Mouse (Mus musculus): ENCODE results near the gene Soga3. TPM values are rescaled to one million over a fixed set of nuclear protein-coding genes. Genes with fewer than 3 reads are reported as not detected.

The Soga3 gene
- not detected for polyA plus RNA-seq (2017; shearing (Covaris generic))

GRCm38 (mm10) chr10:29143566-29144335 is at the start of gene Soga3:
Soga3 (plus strand) TSS chr10:29143839.

GRCm38 (mm10) chr10:29198642-29199041 is 55.0 kb downstream of the Soga3 start, which contains the start of gene Gm49353:
Gm49353 (plus strand) TSS chr10:29198954.

GRCm38 (mm10) chr10:29211453-29211852 is 67.8 kb downstream of the Soga3 start, which contains the start of gene 9330159F19Rik:
9330159F19Rik (plus strand) TSS chr10:29211606.

Other genes with a start within 250 kb of the Soga3 start
- gene 2310057J18Rik, start 157.5 kb upstream of the Soga3 start, polyA plus RNA-seq (2017; shearing (Covaris generic)) = 7.3 TPM
- not detected for gene Gm49353, start 55.1 kb downstream of the Soga3 start, polyA plus RNA-seq (2017; shearing (Covaris generic))
- not detected for gene 9330159F19Rik, start 67.8 kb downstream of the Soga3 start, polyA plus RNA-seq (2017; shearing (Covaris generic))
- 15.0 TPM for gene Echdc1, start 169.3 kb downstream of the Soga3 start, polyA plus RNA-seq (2017; shearing (Covaris generic))
- gene Rnf146, start 218.6 kb downstream of the Soga3 start, polyA plus RNA-seq (2017; shearing (Covaris generic)) = 70.4 TPM